Mouse (Mus musculus) lung, adult 2 months (tissue): ENCODE measurements around the gene Rusc1.

ENCODE experiments used
- CTCF ChIP-seq: fragments of 200-500 bp; IDR thresholded peaks from 2 replicates; pipeline ENCODE4 v1.5.1; 2011; ENCODE audit warnings: mild to moderate bottlenecking, low read length, control low read depth; ENCODE audit not compliant: insufficient read depth
- POLR2A ChIP-seq: fragments of 200-500 bp; IDR thresholded peaks from 2 replicates; pipeline ENCODE4 v1.6.1; 2011; ENCODE audit warnings: low read depth, mild to moderate bottlenecking, control low read depth, low read length, borderline replicate concordance; ENCODE audit errors: extremely low read depth

DNA sequence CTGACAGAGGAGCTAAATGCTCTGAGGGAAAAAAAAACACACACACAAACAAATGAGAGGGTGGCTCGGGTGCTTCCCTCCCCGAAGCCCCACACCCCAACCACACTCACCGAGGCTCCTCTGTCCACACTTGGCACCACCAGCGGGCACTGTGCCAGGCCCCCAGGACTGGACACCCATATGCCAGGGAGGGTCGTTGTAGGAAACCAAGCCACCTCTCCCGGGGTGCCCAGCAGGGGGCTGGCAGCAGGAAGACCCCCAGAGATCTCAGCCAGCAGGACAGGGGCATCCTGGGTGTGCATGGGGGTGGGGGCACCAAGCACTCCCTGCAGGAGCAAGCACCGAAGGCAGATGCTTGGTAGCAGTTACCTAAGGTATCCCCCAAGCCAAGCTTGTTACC lies 7.7 kb upstream of the Rusc1 start, which contains the start of gene Gm43738:
- TF ChIP-seq CTCF (no peak), POLR2A (no peak)
